Mouse (Mus musculus): ENCODE results near the gene Mrpl45. TPM values are rescaled to one million over a fixed set of nuclear protein-coding genes. Genes with fewer than 3 reads are reported as not detected.
"Not testable (repeated sequence)": the region's sequence is repeated elsewhere in the genome, so short reads cannot be mapped to it uniquely, and the experiment has no call there.

Gene Mrpl45
- polyA plus RNA-seq, 1 experiment from 2014 or later, result 38.5 TPM

DNA sequence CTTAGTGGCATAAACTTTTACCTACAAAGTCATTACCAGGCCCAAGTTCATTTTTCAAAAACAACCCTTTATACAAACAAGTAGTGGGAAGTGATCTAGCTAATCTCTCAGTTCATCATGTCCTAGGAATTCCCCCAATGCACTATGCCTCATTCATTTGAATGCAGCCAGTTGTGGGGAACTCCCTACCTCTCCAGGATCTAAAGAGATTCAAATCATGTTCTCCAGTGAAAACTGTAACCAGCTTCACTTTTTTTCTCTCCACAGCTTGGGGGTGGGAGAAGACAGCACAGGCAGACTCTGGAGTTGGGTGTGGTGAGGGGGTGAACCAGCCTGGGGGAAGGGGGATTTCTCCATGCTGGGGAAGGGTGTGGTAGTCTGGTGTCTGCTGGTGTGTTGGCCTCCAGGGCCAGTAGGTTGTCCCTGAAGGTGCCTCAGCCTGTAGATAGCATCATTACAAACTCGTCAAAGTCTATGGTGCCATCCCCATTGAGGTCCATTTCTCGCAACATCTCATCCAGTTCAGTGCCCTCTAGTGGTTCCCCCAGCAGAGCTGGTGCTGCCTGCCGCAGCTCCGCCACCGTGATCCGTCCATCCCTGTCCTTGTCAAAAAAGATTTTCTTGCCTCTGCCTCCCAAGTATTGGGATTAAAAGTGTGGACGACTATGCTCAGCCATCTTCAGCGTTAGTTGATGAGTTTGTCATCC is 6.5 kb downstream of the Mrpl45 start:
- whole genome bisulfite sequencing, result 88% methylated on average over 8 of the region's 8 CpGs
- H3K36me3 ChIP-seq (ENCODE audit: control insufficient read depth, insufficient read depth, low read length), result peaks cover 20% of the 10 kb centered on the region
- not testable (repeated sequence) for H3K4me1 ChIP-seq (ENCODE audit: control insufficient read depth, insufficient read depth, low read length); H3K4me3 ChIP-seq (replicated peaks; ENCODE audit: low read length); H3K27me3 ChIP-seq (ENCODE audit: control insufficient read depth, insufficient read depth, low read length); H3K27ac ChIP-seq (ENCODE audit: low read length); H3K4me2 ChIP-seq (ENCODE audit: low read depth, low read length); H3K9me3 ChIP-seq (replicated peaks; ENCODE audit: control insufficient read depth, low read length); H3K9ac ChIP-seq (ENCODE audit: low read length); ATAC-seq (ENCODE audit: insufficient read depth, low FRiP score)

DNA sequence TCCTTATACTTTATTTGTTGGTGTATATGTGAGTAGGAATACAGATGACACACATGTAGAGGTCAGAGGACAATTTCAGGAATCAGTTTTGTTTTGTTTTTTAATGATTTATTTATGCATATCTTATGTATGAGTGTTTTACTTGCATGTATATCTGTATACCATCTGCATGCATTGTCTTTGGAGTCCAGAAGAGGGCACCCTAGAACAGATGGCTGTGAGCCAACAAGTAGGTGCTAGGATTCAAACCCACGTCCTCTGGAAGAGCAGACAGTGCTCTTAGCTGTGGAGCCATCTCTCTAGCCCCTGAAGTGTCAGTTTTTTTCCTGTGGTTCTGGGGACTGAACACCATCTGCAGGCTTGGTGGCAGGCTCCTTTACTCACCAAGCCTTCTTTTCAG is 9.7 kb downstream of the Mrpl45 start:
- H3K4me1 ChIP-seq (ENCODE audit: control insufficient read depth, insufficient read depth, low read length), result no peaks in the 10 kb centered on the region
- no peak overlapping the region for H3K4me3 ChIP-seq (replicated peaks; ENCODE audit: low read length)
- H3K27ac ChIP-seq (ENCODE audit: low read length), result no peak overlapping the region
- H3K9ac ChIP-seq (ENCODE audit: low read length), result no peak overlapping the region
- H3K36me3 ChIP-seq (ENCODE audit: control insufficient read depth, insufficient read depth, low read length), result peaks cover 35% of the 10 kb centered on the region
- H3K9me3 ChIP-seq (replicated peaks; ENCODE audit: control insufficient read depth, low read length), result no peaks in the 10 kb centered on the region
- 73% methylated on average over 1 of the region's 1 CpGs for WGBS
- H3K27me3 ChIP-seq (ENCODE audit: control insufficient read depth, insufficient read depth, low read length), result no peaks in the 10 kb centered on the region
- no peak overlapping the region for H3K4me2 ChIP-seq (ENCODE audit: low read depth, low read length)
- no peak for ATAC-seq (ENCODE audit: insufficient read depth, low FRiP score)

DNA sequence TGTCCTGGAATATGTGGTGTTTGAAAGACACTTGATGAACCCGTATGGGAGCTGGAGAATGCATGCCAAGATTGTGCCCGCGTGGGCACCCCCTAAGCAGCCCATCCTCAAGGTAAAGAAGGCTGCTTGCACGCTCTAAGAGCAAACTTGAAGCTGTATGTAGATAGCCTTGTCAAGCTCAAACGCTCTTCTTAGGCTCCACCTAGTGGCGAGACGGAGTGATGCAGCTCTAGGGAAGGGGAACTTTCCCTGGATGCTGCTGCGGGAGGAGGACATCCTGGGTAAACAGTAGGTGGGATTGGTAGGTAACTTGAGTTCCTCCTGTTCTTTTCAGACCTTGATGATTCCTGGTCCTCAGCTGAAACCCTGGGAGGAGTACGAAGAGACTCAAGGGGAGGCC is 12.6 kb downstream of the Mrpl45 start:
- H3K27ac ChIP-seq (ENCODE audit: low read length), result no peak overlapping the region
- H3K36me3 ChIP-seq (ENCODE audit: control insufficient read depth, insufficient read depth, low read length), result peaks cover 31% of the 10 kb centered on the region
- H3K4me3 ChIP-seq (replicated peaks; ENCODE audit: low read length), result no peak overlapping the region
- no peak overlapping the region for H3K9ac ChIP-seq (ENCODE audit: low read length)
- 0 out of 2 replicates have a peak, but pooled peaks have one; percentile 37 for ATAC-seq (ENCODE audit: insufficient read depth, low FRiP score)
- H3K9me3 ChIP-seq (replicated peaks; ENCODE audit: control insufficient read depth, low read length), result no peaks in the 10 kb centered on the region
- H3K4me2 ChIP-seq (ENCODE audit: low read depth, low read length), result no peak overlapping the region
- 18% methylated on average over 9 of the region's 9 CpGs for WGBS
- no peaks in the 10 kb centered on the region for H3K27me3 ChIP-seq (ENCODE audit: control insufficient read depth, insufficient read depth, low read length)
- 0 out of 2 replicates have a peak, but pooled peaks cover 2% of the 10 kb centered on the region for H3K4me1 ChIP-seq (ENCODE audit: control insufficient read depth, insufficient read depth, low read length)

DNA sequence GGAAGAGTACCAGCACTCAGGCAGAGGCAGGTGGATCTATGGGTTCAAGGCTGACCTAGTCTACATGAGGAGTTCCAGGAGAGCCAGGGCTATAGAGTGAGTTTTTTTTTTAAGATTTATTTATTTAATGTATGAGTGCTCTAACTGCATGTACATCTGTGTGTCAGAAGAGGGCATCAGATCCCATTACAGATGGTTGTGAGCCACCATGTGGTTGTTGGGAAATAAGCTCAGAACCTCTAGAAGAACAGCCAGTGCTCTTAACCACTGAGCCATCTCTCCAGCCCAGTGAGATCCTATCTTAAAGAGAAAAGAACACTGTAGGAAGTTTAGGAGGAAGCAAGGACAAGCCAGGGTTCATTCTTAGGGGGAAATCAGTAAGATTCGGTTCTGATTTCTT is 14.8 kb downstream of the Mrpl45 start:
- H3K27ac ChIP-seq (ENCODE audit: low read length), result no peak overlapping the region

DNA sequence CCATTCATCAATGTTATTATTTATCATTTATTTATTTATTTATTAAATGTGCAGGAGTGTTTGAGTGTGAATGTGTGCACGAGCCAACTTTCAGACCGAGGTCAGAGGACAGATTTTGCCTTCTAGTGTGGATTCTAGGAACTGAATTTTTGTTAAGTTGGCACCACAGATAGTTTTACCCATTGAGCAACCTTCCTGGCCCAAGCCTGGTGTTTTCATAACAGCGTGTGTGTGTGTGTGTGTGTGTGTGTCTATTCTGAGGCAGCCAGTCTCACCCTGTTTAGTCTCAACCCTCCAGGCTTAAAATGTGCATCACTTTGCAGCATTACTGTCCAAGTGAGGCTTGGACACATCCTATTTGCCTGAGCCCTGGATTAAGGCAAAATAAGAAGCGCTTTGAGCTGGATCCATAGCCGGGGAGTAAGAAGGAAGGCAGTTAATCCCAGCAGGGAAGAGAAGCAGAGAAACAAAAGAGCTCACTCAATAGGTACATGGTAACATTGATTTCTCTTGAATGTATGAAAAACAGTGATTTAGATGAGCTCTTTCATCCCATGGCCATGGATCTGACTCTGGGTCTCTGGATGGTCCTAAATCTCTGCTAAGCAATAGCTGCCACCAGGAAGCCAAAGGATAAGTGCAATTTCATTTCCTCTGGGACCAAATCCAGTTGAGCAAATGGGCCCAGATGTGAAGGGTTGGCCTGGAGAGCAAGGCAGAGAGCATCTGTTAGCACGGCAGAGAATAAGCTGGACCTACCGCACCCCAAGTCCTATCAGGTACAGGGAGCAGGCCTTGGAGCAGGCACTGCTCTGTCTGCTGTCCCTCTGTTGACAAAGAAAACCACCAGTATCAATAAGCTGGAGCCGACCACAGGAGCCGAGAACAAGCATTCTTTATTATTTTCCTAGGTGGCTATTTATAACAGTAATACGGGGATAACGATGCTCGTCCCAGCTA is 16.0 kb downstream of the Mrpl45 start:
- Histone ChIP-seq H3K36me3 (ENCODE audit: control insufficient read depth, insufficient read depth, low read length) (peaks cover 19% of the 10 kb centered on the region; the same call in 1 of the 2 replicates), H3K9ac (ENCODE audit: low read length) (no peak overlapping the region), H3K27ac (ENCODE audit: low read length) (no peak overlapping the region), H3K4me2 (ENCODE audit: low read depth, low read length) (no peak overlapping the region), H3K9me3 (replicated peaks; ENCODE audit: control insufficient read depth, low read length) (no peaks in the 10 kb centered on the region), H3K4me3 (replicated peaks; ENCODE audit: low read length) (no peak overlapping the region), H3K4me1 (ENCODE audit: control insufficient read depth, insufficient read depth, low read length) (peaks cover 8% of the 10 kb centered on the region; the same call in 1 of the 2 replicates), H3K27me3 (ENCODE audit: control insufficient read depth, insufficient read depth, low read length) (no peaks in the 10 kb centered on the region)
- no peak for ATAC-seq (ENCODE audit: insufficient read depth, low FRiP score)
- WGBS, result 80% methylated on average over 12 of the region's 12 CpGs

More for the DNA sequence above, 14.8 kb downstream of the Mrpl45 start:
- 0 out of 2 replicates have a peak, but pooled peaks cover 4% of the 10 kb centered on the region for H3K4me1 ChIP-seq (ENCODE audit: control insufficient read depth, insufficient read depth, low read length)
- H3K27me3 ChIP-seq (ENCODE audit: control insufficient read depth, insufficient read depth, low read length), result no peaks in the 10 kb centered on the region
- no peaks in the 10 kb centered on the region for H3K9me3 ChIP-seq (replicated peaks; ENCODE audit: control insufficient read depth, low read length)
- whole genome bisulfite sequencing, result 97% methylated on average over 1 of the region's 1 CpGs
- no peak for ATAC-seq (ENCODE audit: insufficient read depth, low FRiP score)
- H3K36me3 ChIP-seq (ENCODE audit: control insufficient read depth, insufficient read depth, low read length), result peaks cover 25% of the 10 kb centered on the region; the same call in 1 of the 2 replicates
- no peak overlapping the region for H3K4me3 ChIP-seq (replicated peaks; ENCODE audit: low read length)
- H3K9ac ChIP-seq (ENCODE audit: low read length), result no peak overlapping the region
- no peak overlapping the region for H3K4me2 ChIP-seq (ENCODE audit: low read depth, low read length)

DNA sequence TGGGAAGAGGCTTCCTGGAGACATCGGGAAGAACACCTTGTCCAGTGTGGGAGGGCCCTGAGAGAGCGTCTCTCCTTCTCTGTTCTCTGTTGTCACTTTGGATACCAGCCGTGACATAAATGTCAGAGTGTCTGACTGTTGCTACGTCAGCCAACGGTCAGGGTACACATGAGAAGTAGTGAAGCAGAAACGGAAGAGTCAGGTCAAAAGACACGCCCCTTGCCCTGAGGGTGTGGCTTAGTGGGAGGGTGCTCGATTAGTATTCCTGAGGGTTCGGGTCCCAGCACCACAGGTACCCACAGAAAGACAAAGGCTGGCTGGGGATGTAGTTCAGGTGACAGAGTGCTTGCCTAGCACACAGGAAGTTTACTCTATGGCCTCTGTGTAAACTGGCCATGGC is 17.5 kb downstream of the Mrpl45 start:
- H3K27ac ChIP-seq (ENCODE audit: low read length), result no peak overlapping the region
- no peaks in the 10 kb centered on the region for H3K9me3 ChIP-seq (replicated peaks; ENCODE audit: control insufficient read depth, low read length)
- ATAC-seq (ENCODE audit: insufficient read depth, low FRiP score), result no peak
- H3K36me3 ChIP-seq (ENCODE audit: control insufficient read depth, insufficient read depth, low read length), result peaks cover 10% of the 10 kb centered on the region; the same call in 1 of the 2 replicates
- no peak overlapping the region for H3K4me3 ChIP-seq (replicated peaks; ENCODE audit: low read length)
- H3K4me1 ChIP-seq (ENCODE audit: control insufficient read depth, insufficient read depth, low read length), result peaks cover 10% of the 10 kb centered on the region; the same call in 1 of the 2 replicates
- H3K27me3 ChIP-seq (ENCODE audit: control insufficient read depth, insufficient read depth, low read length), result no peaks in the 10 kb centered on the region
- 41% methylated on average over 9 of the region's 9 CpGs for WGBS
- H3K4me2 ChIP-seq (ENCODE audit: low read depth, low read length), result no peak overlapping the region
- H3K9ac ChIP-seq (ENCODE audit: low read length), result no peak overlapping the region

DNA sequence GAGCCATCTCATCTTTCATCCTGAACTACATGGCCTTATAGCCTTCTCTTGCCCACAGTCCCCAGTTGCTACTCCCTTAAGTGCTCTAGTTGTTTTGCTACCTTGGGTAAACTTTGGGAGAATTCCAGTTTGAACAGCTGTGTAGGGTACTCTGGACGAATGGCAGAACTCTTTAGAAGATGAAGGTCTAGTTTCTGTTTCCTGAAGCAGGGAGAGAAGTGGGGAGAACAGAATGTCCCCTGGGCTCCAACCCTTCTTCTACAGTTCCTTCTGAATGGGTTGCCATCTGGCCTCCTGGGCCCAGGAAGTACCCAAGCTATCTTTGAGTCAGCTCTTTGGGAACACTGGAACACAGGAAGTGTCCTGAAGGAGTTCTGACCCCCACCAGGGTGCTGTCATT is 18.4 kb downstream of the Mrpl45 start:
- H3K4me2 ChIP-seq (ENCODE audit: low read depth, low read length), result no peak overlapping the region
- no peaks in the 10 kb centered on the region for H3K27me3 ChIP-seq (ENCODE audit: control insufficient read depth, insufficient read depth, low read length)
- ATAC-seq (ENCODE audit: insufficient read depth, low FRiP score), result no peak
- H3K4me3 ChIP-seq (replicated peaks; ENCODE audit: low read length), result no peak overlapping the region
- H3K4me1 ChIP-seq (ENCODE audit: control insufficient read depth, insufficient read depth, low read length), result peaks cover 18% of the 10 kb centered on the region; the same call in 1 of the 2 replicates
- H3K27ac ChIP-seq (ENCODE audit: low read length), result no peak overlapping the region
- WGBS, result 32% methylated on average over 1 of the region's 1 CpGs
- no peak overlapping the region for H3K9ac ChIP-seq (ENCODE audit: low read length)
- peaks cover 8% of the 10 kb centered on the region; the same call in 1 of the 2 replicates for H3K36me3 ChIP-seq (ENCODE audit: control insufficient read depth, insufficient read depth, low read length)
- no peaks in the 10 kb centered on the region for H3K9me3 ChIP-seq (replicated peaks; ENCODE audit: control insufficient read depth, low read length)

DNA sequence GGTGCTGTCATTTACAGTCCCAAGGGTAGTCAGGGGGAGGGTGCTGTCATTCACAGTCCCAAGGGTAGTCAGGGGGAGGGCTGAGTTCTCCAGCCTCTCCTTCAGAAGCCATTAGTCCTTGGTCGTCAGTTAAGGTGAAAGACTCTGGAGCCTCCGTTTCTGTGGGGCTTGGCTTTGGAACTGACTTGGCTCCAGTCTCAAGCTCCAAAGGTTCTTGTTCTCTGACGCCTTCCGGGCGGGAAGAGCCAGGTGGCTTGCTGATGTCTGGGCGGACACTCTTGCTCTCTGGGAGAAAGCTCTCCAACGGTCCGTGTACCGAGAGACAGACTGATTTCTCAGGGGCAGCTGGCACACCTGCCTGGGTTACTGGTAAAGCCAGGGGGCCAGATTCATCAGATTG is 18.9 kb downstream of the Mrpl45 start:
- Histone ChIP-seq H3K9ac (ENCODE audit: low read length) (no peak overlapping the region), H3K4me2 (ENCODE audit: low read depth, low read length) (no peak overlapping the region), H3K36me3 (ENCODE audit: control insufficient read depth, insufficient read depth, low read length) (0 out of 2 replicates have a peak, but pooled peaks cover 3% of the 10 kb centered on the region), H3K4me1 (ENCODE audit: control insufficient read depth, insufficient read depth, low read length) (peaks cover 21% of the 10 kb centered on the region; the same call in 1 of the 2 replicates), H3K27me3 (ENCODE audit: control insufficient read depth, insufficient read depth, low read length) (no peaks in the 10 kb centered on the region), H3K27ac (ENCODE audit: low read length) (no peak overlapping the region), H3K4me3 (replicated peaks; ENCODE audit: low read length) (no peak overlapping the region), H3K9me3 (replicated peaks; ENCODE audit: control insufficient read depth, low read length) (no peaks in the 10 kb centered on the region)
- WGBS, result 72% methylated on average over 9 of the region's 9 CpGs
- ATAC-seq (ENCODE audit: insufficient read depth, low FRiP score), result no peak

DNA sequence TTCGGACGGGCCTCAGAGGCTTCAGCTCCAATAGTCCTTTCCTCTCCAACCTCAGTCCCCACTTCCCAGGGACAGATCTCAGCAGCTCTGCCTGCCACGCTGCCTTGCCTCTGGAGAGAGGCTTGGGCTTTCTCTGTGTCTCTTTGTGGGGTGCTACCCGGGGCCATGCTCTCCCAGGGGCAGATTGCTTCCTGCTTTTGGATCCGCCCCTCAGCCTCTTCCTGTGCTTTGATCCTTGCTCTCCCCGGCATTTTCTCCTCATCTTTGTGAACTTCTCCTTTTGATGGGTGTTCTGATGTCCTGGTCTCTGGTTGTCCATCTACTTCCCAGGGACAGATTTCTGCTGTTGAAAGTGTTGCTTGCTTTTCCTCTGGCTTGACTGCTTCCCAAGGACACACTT is 20.7 kb downstream of the Mrpl45 start:
- 49% methylated on average over 6 of the region's 6 CpGs for WGBS
- no peak overlapping the region for H3K27ac ChIP-seq (ENCODE audit: low read length)
- H3K36me3 ChIP-seq (ENCODE audit: control insufficient read depth, insufficient read depth, low read length), result no peaks in the 10 kb centered on the region
- no peaks in the 10 kb centered on the region for H3K27me3 ChIP-seq (ENCODE audit: control insufficient read depth, insufficient read depth, low read length)
- H3K4me3 ChIP-seq (replicated peaks; ENCODE audit: low read length), result no peak overlapping the region
- H3K9me3 ChIP-seq (replicated peaks; ENCODE audit: control insufficient read depth, low read length), result no peaks in the 10 kb centered on the region
- no peak overlapping the region for H3K4me2 ChIP-seq (ENCODE audit: low read depth, low read length)
- no peak for ATAC-seq (ENCODE audit: insufficient read depth, low FRiP score)
- H3K9ac ChIP-seq (ENCODE audit: low read length), result no peak overlapping the region
- peaks cover 21% of the 10 kb centered on the region; the same call in 1 of the 2 replicates for H3K4me1 ChIP-seq (ENCODE audit: control insufficient read depth, insufficient read depth, low read length)
